Mouse (Mus musculus) G1E (cell line): Measurements from ENCODE around the gene Nrap. TPM values are rescaled to one million over a fixed set of nuclear protein-coding genes. Genes with fewer than 3 reads are reported as not detected.

Experiments
- ATAC-seq: 2 replicates; pipeline ENCODE4 v1.8.0; 2016; ENCODE audit warnings: mild to moderate bottlenecking; ENCODE audit not compliant: insufficient number of reproducible peaks, poor library complexity, low FRiP score, severe bottlenecking; ENCODE audit errors: extremely low read depth
- DNase-seq: peaks from one replicate; pipeline ENCODE4 v3.0.0; 2012; ENCODE audit warnings: low spot score
- H3K27me3 ChIP-seq: 2 replicates; pipeline ENCODE4 v1.6.1; 2012; ENCODE audit warnings: mild to moderate bottlenecking, low read length, inconsistent platforms; ENCODE audit not compliant: insufficient read depth
- H3K36me3 ChIP-seq: replicated peaks from 2 replicates; pipeline ENCODE3; 2012; ENCODE audit warnings: mild to moderate bottlenecking, inconsistent platforms
- H3K4me1 ChIP-seq: 2 replicates; pipeline ENCODE4 v1.6.1; 2012; ENCODE audit warnings: low read depth, low read length, inconsistent platforms, mixed read lengths; ENCODE audit not compliant: insufficient read depth
- H3K4me3 ChIP-seq: 2 replicates; pipeline ENCODE4 v1.5.1; 2012; ENCODE audit warnings: low read depth, mild to moderate bottlenecking, inconsistent platforms, low read length, moderate library complexity, mixed read lengths
- H3K9me3 ChIP-seq: replicated peaks from 2 replicates; pipeline ENCODE4 v1.6.1; 2012; ENCODE audit warnings: inconsistent platforms
- CTCF ChIP-seq: IDR thresholded peaks from 2 replicates; pipeline ENCODE4 v1.5.1; 2012; ENCODE audit warnings: low read depth, low read length, inconsistent platforms, mixed read lengths
- GATA1 ChIP-seq: IDR thresholded peaks from 2 replicates; pipeline ENCODE4 v1.6.1; 2012; ENCODE audit warnings: borderline replicate concordance, low read length, inconsistent platforms, mixed read lengths
- GATA2 ChIP-seq: IDR thresholded peaks from 2 replicates; pipeline ENCODE4 v1.6.1; 2012; ENCODE audit warnings: low read depth, low read length, inconsistent platforms, borderline replicate concordance
- POLR2AphosphoS5 ChIP-seq: IDR thresholded peaks from 2 replicates; pipeline ENCODE4 v1.6.1; 2012; ENCODE audit warnings: low read depth, low read length, inconsistent platforms; ENCODE audit not compliant: insufficient replicate concordance
- TAL1 ChIP-seq: conservative IDR thresholded peaks from 2 replicates; pipeline ENCODE4 v1.6.1; 2012; ENCODE audit warnings: low read depth, low read length, inconsistent platforms, mixed read lengths
- polyA plus RNA-seq: library from polyadenylated mRNA; stranded (reverse); fragments of >175 nt; gene quantifications from 2 replicates; pipeline ENCODE4 v1.2.3, GENCODE M21; 2012
- total RNA-seq, 2 experiments: library from RNA; stranded (forward) in 1 of 2; stranded (reverse) in 1 of 2; fragments of 200-1000 nt in 1 of 2; fragments of >200 nt in 1 of 2; fragmentation: Nextera tagmentation in 1 of 2; gene quantifications; 2 replicates each; pipeline ENCODE4 v1.2.3; 2014 to 2017

Nrap gene
- total and polyA plus RNA-seq, 3 experiments: 0.02 to 0.23 (median 0.05) TPM

DNA sequence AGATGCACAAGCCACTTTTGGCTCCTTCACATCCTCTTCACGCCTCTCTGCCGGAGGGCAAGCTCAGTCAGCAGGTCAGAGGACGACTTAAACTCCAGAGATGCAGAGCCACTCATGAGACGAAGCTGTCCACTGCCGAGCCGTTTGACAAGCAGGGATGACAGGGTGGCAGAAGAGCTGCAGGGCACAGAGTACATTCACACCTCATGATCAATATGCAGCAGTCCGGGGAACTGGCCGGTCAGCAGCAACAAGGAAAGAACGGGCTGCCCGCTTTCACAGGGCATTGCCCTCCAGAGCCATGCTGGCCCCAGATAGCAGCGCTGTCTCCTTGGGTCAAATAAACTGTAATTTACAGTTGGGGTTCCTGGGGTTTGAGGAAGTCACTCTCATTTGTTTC, 111.5 kb downstream of the Nrap start:
- ATAC-seq (no peak), DNase-seq (no peak)
- Histone ChIP-seq H3K4me1 (no peaks in the 10 kb centered on the region), H3K27me3 (peaks cover 5% of the 10 kb centered on the region; the same call in 1 of the 2 replicates), H3K9me3 (no peaks in the 10 kb centered on the region), H3K4me3 (no peak overlapping the region), H3K36me3 (no peaks in the 10 kb centered on the region)
- TF ChIP-seq TAL1 (no peak), POLR2AphosphoS5 (no peak), CTCF (no peak), GATA1 (no peak), GATA2 (no peak)

DNA sequence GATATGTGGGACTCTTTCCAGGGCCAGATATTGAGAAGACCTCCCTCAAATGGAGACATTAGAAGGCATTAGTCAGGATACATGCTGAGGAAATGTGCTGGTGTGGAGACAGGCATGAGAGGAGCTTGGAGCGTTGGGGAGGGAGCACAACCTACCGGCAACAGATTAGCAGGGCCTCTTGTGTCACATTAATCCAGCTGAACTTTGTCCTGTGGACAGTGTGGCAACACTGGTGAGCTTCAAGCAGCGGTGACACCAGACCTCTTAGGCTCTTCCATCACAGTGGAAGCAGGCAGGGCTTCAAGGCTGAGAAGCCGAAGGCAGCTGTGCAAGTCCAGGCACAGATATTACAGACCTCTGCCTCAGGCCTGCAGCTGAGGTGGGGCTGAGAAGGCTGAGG, 111.9 kb downstream of the Nrap start:
- TF ChIP-seq CTCF: no peak
- no peak for TF ChIP-seq POLR2AphosphoS5
- TF ChIP-seq GATA1: no peak
- DNase-seq (no peak), ATAC-seq (no peak)
- H3K4me3 ChIP-seq: no peak overlapping the region
- peaks cover 5% of the 10 kb centered on the region; the same call in 1 of the 2 replicates for H3K27me3 ChIP-seq
- no peaks in the 10 kb centered on the region for H3K4me1 ChIP-seq
- H3K9me3 ChIP-seq: no peaks in the 10 kb centered on the region
- H3K36me3 ChIP-seq: no peaks in the 10 kb centered on the region

DNA sequence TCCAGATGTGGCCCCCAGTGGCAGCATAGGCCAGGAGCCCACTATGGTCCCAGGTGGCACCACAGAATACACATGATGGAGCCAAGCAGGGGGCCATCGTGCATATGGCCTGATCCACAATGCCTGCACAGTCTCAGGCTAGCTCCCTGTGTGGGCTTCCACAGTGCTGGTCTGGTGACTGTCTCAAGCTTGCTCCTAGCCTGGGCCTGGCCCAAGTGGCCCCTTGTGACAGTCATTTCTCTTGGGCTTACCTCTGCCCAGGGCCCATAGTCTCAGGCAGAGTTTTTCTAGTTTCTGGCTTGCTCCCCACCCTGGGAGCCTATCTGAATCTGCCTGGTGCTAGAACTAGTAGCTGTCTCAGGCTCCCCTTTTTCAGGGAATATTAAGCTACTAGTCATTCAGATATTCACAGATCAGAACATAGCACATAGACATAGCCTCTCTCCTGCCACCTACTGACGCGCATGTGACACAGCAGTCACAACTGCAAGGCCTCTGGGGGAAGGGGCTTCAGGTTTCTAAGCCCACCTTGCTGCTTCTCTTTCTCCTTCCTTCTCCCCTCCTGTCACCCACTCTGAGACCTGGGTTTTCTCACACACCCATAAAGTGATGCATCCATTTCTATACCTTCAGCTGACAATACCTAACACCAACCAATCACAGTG, 112.6 kb downstream of the Nrap start:
- Histone ChIP-seq H3K27me3 (peaks cover 5% of the 10 kb centered on the region; the same call in 1 of the 2 replicates), H3K36me3 (no peaks in the 10 kb centered on the region), H3K4me1 (no peaks in the 10 kb centered on the region), H3K4me3 (no peak overlapping the region), H3K9me3 (no peaks in the 10 kb centered on the region)
- no peak for DNase-seq
- ATAC-seq: no peak
- TF ChIP-seq CTCF: no peak
- no peak for TF ChIP-seq POLR2AphosphoS5
- TF ChIP-seq TAL1: no peak
- TF ChIP-seq GATA1: no peak
- TF ChIP-seq GATA2: no peak

DNA sequence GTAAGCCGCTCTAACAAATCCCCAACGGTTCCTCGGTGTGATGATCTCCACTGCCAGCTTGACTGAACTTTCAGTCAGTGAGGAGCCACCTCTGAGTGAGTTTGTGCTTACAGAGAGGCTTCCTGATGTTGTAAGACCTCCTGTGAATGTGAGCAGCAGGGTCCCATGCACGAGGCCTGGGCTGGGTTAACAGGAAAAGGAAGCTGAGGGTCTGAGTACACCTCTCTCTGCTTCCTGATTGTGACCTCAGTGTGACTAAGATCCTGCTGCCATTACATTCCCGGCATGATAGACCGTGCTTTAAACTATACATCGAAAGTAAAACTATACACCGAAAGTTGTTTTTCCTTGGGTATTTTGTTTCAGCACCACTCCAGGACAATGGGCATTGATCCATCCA, 117.8 kb downstream of the Nrap start:
- DNase-seq (no peak), ATAC-seq (no peak)
- Histone ChIP-seq H3K4me1 (no peaks in the 10 kb centered on the region), H3K36me3 (no peaks in the 10 kb centered on the region), H3K9me3 (no peaks in the 10 kb centered on the region), H3K27me3 (peaks cover 5% of the 10 kb centered on the region; the same call in 1 of the 2 replicates), H3K4me3 (no peak overlapping the region)
- TF ChIP-seq GATA2: no peak
- no peak for TF ChIP-seq GATA1
- no peak for TF ChIP-seq CTCF
- no peak for TF ChIP-seq TAL1
- no peak for TF ChIP-seq POLR2AphosphoS5

Other genes starting within 250 kb of the Nrap start
- gene Habp2, start 102.9 kb downstream of the Nrap start, total RNA-seq (2014; fragmentation: Nextera tagmentation): not detected in 2 replicates
- 0.06 and 0.11 TPM in 2 replicates for gene Habp2, start 102.9 kb downstream of the Nrap start, total RNA-seq (2017)
- not detected in 2 replicates for gene Habp2, start 102.9 kb downstream of the Nrap start, polyA plus RNA-seq
- 77.6 and 86.8 TPM in 2 replicates for gene Casp7, start 7.1 kb upstream of the Nrap start, total RNA-seq (2014; fragmentation: Nextera tagmentation)
- 41.0 and 43.2 TPM in 2 replicates for gene Casp7, start 7.1 kb upstream of the Nrap start, total RNA-seq (2017)
- gene Casp7, start 7.1 kb upstream of the Nrap start, polyA plus RNA-seq: 9.9 and 14.5 TPM in 2 replicates
- gene Plekhs1, start 71.6 kb upstream of the Nrap start, total RNA-seq (2014; fragmentation: Nextera tagmentation): not detected in 2 replicates
- not detected in 2 replicates for gene Plekhs1, start 71.6 kb upstream of the Nrap start, total RNA-seq (2017)
- not detected in 2 replicates for gene Plekhs1, start 71.6 kb upstream of the Nrap start, polyA plus RNA-seq
- 72.8 and 76.8 TPM in 2 replicates for gene Dclre1a, start 158.2 kb upstream of the Nrap start, total RNA-seq (2014; fragmentation: Nextera tagmentation)
- 32.4 and 32.8 TPM in 2 replicates for gene Dclre1a, start 158.2 kb upstream of the Nrap start, total RNA-seq (2017)
- gene Dclre1a, start 158.2 kb upstream of the Nrap start, polyA plus RNA-seq: 2.3 and 4.2 TPM in 2 replicates
- gene Nhlrc2, start 158.2 kb upstream of the Nrap start, total RNA-seq (2014; fragmentation: Nextera tagmentation): 16.7 and 18.6 TPM in 2 replicates
- 18.2 and 19.1 TPM in 2 replicates for gene Nhlrc2, start 158.2 kb upstream of the Nrap start, total RNA-seq (2017)
- 6.2 and 7.3 TPM in 2 replicates for gene Nhlrc2, start 158.2 kb upstream of the Nrap start, polyA plus RNA-seq